Mouse (Mus musculus) ES-CJ7 (cell line): ENCODE measurements at regions not wholly inside any gene's neighbourhood (a gene's known extent, or its start where the extent isn't known, plus 50 kb on each side); places are given as distances from the start of the nearest gene placed in this dataset.
A peak's percentile ranks its signal among the peaks of the same experiment; 100 is the strongest.

Source experiments
- DNase-seq: peaks from one replicate; pipeline ENCODE4 v3.0.0; 2011; ENCODE audit warnings: low read depth, low spot score

- DNase-seq, result no peak
Observed at GRCm38 (mm10) chr1:42755958-42756357, 60.4 kb downstream of the Pou3f3 start.

- no peak for DNase-seq
Observed at GRCm38 (mm10) chr1:42756497-42756896, 60.9 kb downstream of the Pou3f3 start.

GRCm38 (mm10) chr1:42763447-42763846, 67.9 kb downstream of the Pou3f3 start:
- DNase-seq, result no peak

- DNase-seq, result no peak
Observed at GRCm38 (mm10) chr1:42764048-42764447, 68.5 kb downstream of the Pou3f3 start.

GRCm38 (mm10) chr1:42770085-42770484, 74.5 kb downstream of the Pou3f3 start:
- DNase-seq, result no peak

- DNase-seq, result no peak
Observed at GRCm38 (mm10) chr1:42772000-42772399, 76.4 kb downstream of the Pou3f3 start.

GRCm38 (mm10) chr1:42773851-42774464, 77.1 kb upstream of the Mrps9 start:
- DNase-seq, result no peak

GRCm38 (mm10) chr1:42774971-42775892, 75.8 kb upstream of the Mrps9 start:
- DNase-seq, result no peak

GRCm38 (mm10) chr1:42775893-42776287, 75.1 kb upstream of the Mrps9 start:
- no peak for DNase-seq

GRCm38 (mm10) chr1:42777416-42777815, 73.6 kb upstream of the Mrps9 start:
- no peak for DNase-seq

GRCm38 (mm10) chr1:42779761-42780160, 71.3 kb upstream of the Mrps9 start:
- DNase-seq, result peak; percentile 43

GRCm38 (mm10) chr1:42780266-42780665, 70.8 kb upstream of the Mrps9 start:
- DNase-seq, result no peak

- DNase-seq, result no peak
Observed at GRCm38 (mm10) chr1:42781533-42781932, 69.5 kb upstream of the Mrps9 start.

GRCm38 (mm10) chr1:42783072-42783672, 67.9 kb upstream of the Mrps9 start:
- no peak for DNase-seq

GRCm38 (mm10) chr1:42787240-42787639, 63.8 kb upstream of the Mrps9 start:
- DNase-seq, result no peak

- DNase-seq, result no peak
Observed at GRCm38 (mm10) chr1:42788413-42788812, 62.6 kb upstream of the Mrps9 start.
